Mouse (Mus musculus) embryonic facial prominence, embryonic 11.5 days (tissue): ENCODE measurements at regions not wholly inside any gene's neighbourhood (a gene's known extent, or its start where the extent isn't known, plus 50 kb on each side); places are given as distances from the start of the nearest gene placed in this dataset.

Experiments used
- ATAC-seq: fragments of 200-750 bp; cut with Nextera tagmentation; replicated peaks from 2 replicates; pipeline ENCODE4 v1.8.0; 2017; ENCODE audit warnings: low read depth; ENCODE audit not compliant: insufficient number of reproducible peaks, low FRiP score, low TSS enrichment
- DNase-seq: peaks from one replicate; pipeline ENCODE4 v3.0.0-alpha.2; 2015; ENCODE audit warnings: low spot score
- H3K27ac ChIP-seq: fragments of 300-500 bp; sonication (generic); replicated peaks from 2 replicates; pipeline ENCODE4 v1.5.1; 2014; ENCODE audit warnings: mild to moderate bottlenecking, low read depth, low read length, control low read depth
- H3K27me3 ChIP-seq: fragments of 300-500 bp; sonication (generic); 2 replicates; pipeline ENCODE4 v1.6.1; 2014; ENCODE audit warnings: mild to moderate bottlenecking, low read length, moderate library complexity, mixed read lengths; ENCODE audit not compliant: control insufficient read depth, insufficient read depth
- H3K36me3 ChIP-seq: fragments of 300-500 bp; sonication (generic); replicated peaks from 2 replicates; pipeline ENCODE4 v1.6.1; 2014; ENCODE audit warnings: low read depth, mild to moderate bottlenecking, low read length, moderate library complexity, mixed read lengths; ENCODE audit not compliant: control insufficient read depth, insufficient read depth
- H3K4me1 ChIP-seq: fragments of 300-500 bp; sonication (generic); 2 replicates; pipeline ENCODE4 v1.6.1; 2014; ENCODE audit warnings: low read length, mixed read lengths; ENCODE audit not compliant: control insufficient read depth, insufficient read depth
- H3K4me2 ChIP-seq: fragments of 300-500 bp; sonication (generic); 2 replicates; pipeline ENCODE4 v1.6.1; 2014; ENCODE audit warnings: low read depth, mild to moderate bottlenecking, control low read depth, low read length, moderate library complexity
- H3K4me3 ChIP-seq: fragments of 300-500 bp; sonication (generic); 2 replicates; pipeline ENCODE4 v1.5.1; 2014; ENCODE audit warnings: low read depth, low read length, control low read depth
- H3K9ac ChIP-seq: fragments of 300-500 bp; sonication (generic); replicated peaks from 2 replicates; pipeline ENCODE4 v1.6.1; 2014; ENCODE audit warnings: mild to moderate bottlenecking, control low read depth, low read length
- H3K9me3 ChIP-seq: fragments of 300-500 bp; sonication (generic); replicated peaks from 2 replicates; pipeline ENCODE4 v1.6.1; 2016; ENCODE audit warnings: mild to moderate bottlenecking, low read length, inconsistent platforms, mixed read lengths; ENCODE audit not compliant: control insufficient read depth
- WGBS: fragments of 180-500 bp; shearing (Covaris S2); extraction: QIAGEN DNeasy Blood & Tissue Kit; methylation state at CpG from one replicate; pipeline ENCODE4 v1.1.7; 2014; 5-methylcytosine and 5-hydroxymethylcytosine counted together

DNA sequence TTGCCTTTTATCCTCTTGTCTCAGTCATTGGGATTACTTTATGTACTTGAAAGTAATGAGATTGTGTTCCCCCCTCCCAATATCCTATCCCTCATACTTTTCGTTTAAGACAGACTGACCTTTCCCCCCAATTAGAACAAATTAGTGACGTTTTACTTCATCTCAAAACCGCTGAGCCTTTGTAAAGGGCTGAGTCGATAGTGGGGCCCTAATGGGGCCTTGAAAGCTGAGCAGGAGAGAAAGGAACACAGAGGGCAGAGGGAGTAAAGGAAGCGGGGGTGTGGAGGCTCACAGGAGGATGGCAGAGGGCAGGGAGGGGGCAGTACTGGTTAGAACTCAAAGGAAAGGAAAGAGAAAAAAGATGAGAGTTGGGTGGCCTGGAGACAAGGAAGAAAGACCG, 58.9 kb upstream of the Gm15294 start:
- H3K27me3 ChIP-seq, result peaks cover 2% of the 10 kb centered on the region; the same call in 1 of the 2 replicates
- no peaks in the 10 kb centered on the region for H3K4me1 ChIP-seq
- H3K27ac ChIP-seq, result no peak overlapping the region
- no peak overlapping the region for H3K9ac ChIP-seq
- DNase-seq, result peak; percentile 2
- no peaks in the 10 kb centered on the region for H3K36me3 ChIP-seq
- WGBS, result 29% methylated on average over 6 of the region's 6 CpGs
- H3K4me2 ChIP-seq, result no peak overlapping the region
- H3K9me3 ChIP-seq, result no peaks in the 10 kb centered on the region
- no peak overlapping the region for H3K4me3 ChIP-seq
- ATAC-seq, result no peak; the same call in 1 of the 2 replicates
